ENCODE assay signal across 18 mouse cellular contexts in genomic region chr4:59366206-59366605, GRCm38 (mm10).
DNase-seq lines count a peak whose midpoint lies in the region; ATAC-seq lines count a peak whose summit lies in the region.
"Had no signal": no experiment of that assay in that cellular context is flagged by ENCODE, and none has a peak within 500 bp of the region (broad histone marks: within the 10 kb centered on the region; RNA-seq: fewer than 3 reads in every experiment).

No protein-coding gene starts in this region.

- ATAC-seq in granulocyte monocyte progenitor cell, adult 5-6 weeks (replicated peaks; ENCODE audit: poor library complexity, severe bottlenecking): peak; percentile 68
- peak; percentile 31; the same call in 1 of the 2 replicates for ATAC-seq in neutrophil, adult 5-6 weeks (ENCODE audit: extremely low read depth, insufficient number of reproducible peaks, low FRiP score, poor library complexity, severe bottlenecking)
- ATAC-seq: forebrain, embryonic 14.5 days; liver, postnatal 0 days had no signal

- DNase-seq in adrenal gland, adult 2 months: peak; percentile 50
- no peak for DNase-seq in adrenal gland, postnatal 36 days
- DNase-seq in right cerebral cortex, adult 18-20 months: peak; percentile 66
- DNase-seq in right cerebral cortex, postnatal 36 days (ENCODE audit: low spot score in 2 of 2): no peak
- DNase-seq in spleen, adult 12 weeks (ENCODE audit: low spot score): no peak
- DNase-seq in cerebellum, adult 11-12 months: no peak
- DNase-seq: adrenal gland, adult 8-10 months; cerebellum, adult 8-10 months; gastrocnemius, postnatal 36 days; kidney, adult 9 months; kidney, postnatal 25 days; liver, postnatal 0 days; lung, postnatal 10 days; right cerebral cortex, postnatal 25 days; thymus, postnatal 25 days had no signal

Comparison
In these comparisons a context has a peak if more than half of its experiments do, and no peak if none do; other contexts are left out.
1. DNase-seq: peak in adrenal gland, adult 2 months (single experiment) and right cerebral cortex, adult 18-20 months (single experiment); none in adrenal gland, postnatal 36 days (0 of 2), right cerebral cortex, postnatal 36 days (0 of 2), spleen, adult 12 weeks (single experiment) and cerebellum, adult 11-12 months (single experiment).